Mouse (Mus musculus) G1E (cell line): ENCODE data around the gene Tmtc2.

Experiments
- CTCF ChIP-seq: IDR thresholded peaks from 2 replicates; pipeline ENCODE4 v1.5.1; 2012; ENCODE audit warnings: low read depth, low read length, inconsistent platforms, mixed read lengths
- GATA1 ChIP-seq: IDR thresholded peaks from 2 replicates; pipeline ENCODE4 v1.6.1; 2012; ENCODE audit warnings: borderline replicate concordance, low read length, inconsistent platforms, mixed read lengths
- TAL1 ChIP-seq: conservative IDR thresholded peaks from 2 replicates; pipeline ENCODE4 v1.6.1; 2012; ENCODE audit warnings: low read depth, low read length, inconsistent platforms, mixed read lengths

DNA sequence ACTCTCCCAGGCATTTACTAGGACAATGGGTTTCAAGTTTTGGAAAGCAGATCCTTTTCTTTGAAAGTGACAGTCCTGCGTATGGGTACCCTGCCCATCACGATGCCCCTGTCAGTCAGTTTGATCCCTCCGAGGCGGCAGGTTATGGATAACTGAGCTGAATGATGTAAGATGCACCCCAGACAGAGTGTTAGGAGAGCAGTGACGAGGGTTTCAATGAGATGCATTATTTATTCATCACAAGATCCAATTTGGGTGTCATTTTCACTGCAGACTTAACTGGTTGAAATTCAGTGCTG lies 171.8 kb downstream of the Tmtc2 start:
- TF ChIP-seq CTCF (no peak), GATA1 (no peak), TAL1 (no peak)
